Mouse (Mus musculus) adrenal gland, adult 18-20 months (tissue): Measurements from ENCODE around the gene Slc6a9. TPM values are rescaled to one million over a fixed set of nuclear protein-coding genes. Genes with fewer than 3 reads are reported as not detected.

Experiments used
- DNase-seq, 2 experiments: peaks; one replicate each; pipeline ENCODE4 v3.0.0; 2021 to 2022; ENCODE audit warnings: low spot score in 2 of 2
- total RNA-seq, 2 experiments: library from RNA; stranded (reverse); gene quantifications; 1 replicate in 1 of 2; 2 replicates in 1 of 2; pipeline ENCODE4 v1.2.3; 2021

The Slc6a9 gene
- total RNA-seq, 2 experiments from 2014 or later: 6.5 to 11.8 TPM

GRCm38 (mm10) chr4:117839366-117839765, 5.1 kb downstream of the Slc6a9 start:
- DNase-seq: no peak

GRCm38 (mm10) chr4:117840821-117841220, 6.5 kb downstream of the Slc6a9 start:
- DNase-seq: no peak

- DNase-seq: no peak
Measured at GRCm38 (mm10) chr4:117841566-117841965, 7.3 kb downstream of the Slc6a9 start.

GRCm38 (mm10) chr4:117843101-117843500, 8.8 kb downstream of the Slc6a9 start:
- DNase-seq: no peak

GRCm38 (mm10) chr4:117844467-117844866, 10.2 kb downstream of the Slc6a9 start:
- peak in 1 of 2 experiments; percentile 31 for DNase-seq

GRCm38 (mm10) chr4:117845316-117845715, 11.0 kb downstream of the Slc6a9 start:
- no peak for DNase-seq

GRCm38 (mm10) chr4:117846261-117846660, 12.0 kb downstream of the Slc6a9 start:
- DNase-seq: no peak

- no peak for DNase-seq
Measured at GRCm38 (mm10) chr4:117847011-117847410, 12.7 kb downstream of the Slc6a9 start.

GRCm38 (mm10) chr4:117849063-117849462, 14.8 kb downstream of the Slc6a9 start:
- DNase-seq: no peak

GRCm38 (mm10) chr4:117849506-117849905, 15.2 kb downstream of the Slc6a9 start:
- no peak for DNase-seq

GRCm38 (mm10) chr4:117850176-117850575, 15.9 kb downstream of the Slc6a9 start:
- DNase-seq: no peak

- no peak for DNase-seq
Measured at GRCm38 (mm10) chr4:117850871-117851270, 16.6 kb downstream of the Slc6a9 start.

- DNase-seq: no peak
Measured at GRCm38 (mm10) chr4:117852152-117852868, 18.0 kb downstream of the Slc6a9 start.

GRCm38 (mm10) chr4:117855146-117855545, 20.8 kb downstream of the Slc6a9 start:
- DNase-seq: no peak

- peak; percentile 72 to 78 for DNase-seq
Measured at GRCm38 (mm10) chr4:117858794-117859193, 24.5 kb downstream of the Slc6a9 start.

- DNase-seq: no peak
Measured at GRCm38 (mm10) chr4:117860570-117860969, 26.3 kb downstream of the Slc6a9 start.

- DNase-seq: no peak
Measured at GRCm38 (mm10) chr4:117862823-117863222, 28.5 kb downstream of the Slc6a9 start.

GRCm38 (mm10) chr4:117866083-117866482, 31.8 kb downstream of the Slc6a9 start:
- DNase-seq: peak; percentile 75 to 77

- no peak for DNase-seq
Measured at GRCm38 (mm10) chr4:117867000-117867399, 32.7 kb downstream of the Slc6a9 start.

- peak; percentile 54 to 69 for DNase-seq
Measured at GRCm38 (mm10) chr4:117867823-117868222, 33.5 kb downstream of the Slc6a9 start.

GRCm38 (mm10) chr4:117869317-117869716, 35.0 kb downstream of the Slc6a9 start:
- no peak for DNase-seq

GRCm38 (mm10) chr4:117870437-117870836, 36.1 kb downstream of the Slc6a9 start:
- DNase-seq: no peak

- no peak for DNase-seq
Measured at GRCm38 (mm10) chr4:117871787-117872186, 37.5 kb downstream of the Slc6a9 start.
